ENCODE assay signal across 9 mouse cellular contexts in the genomic region with DNA sequence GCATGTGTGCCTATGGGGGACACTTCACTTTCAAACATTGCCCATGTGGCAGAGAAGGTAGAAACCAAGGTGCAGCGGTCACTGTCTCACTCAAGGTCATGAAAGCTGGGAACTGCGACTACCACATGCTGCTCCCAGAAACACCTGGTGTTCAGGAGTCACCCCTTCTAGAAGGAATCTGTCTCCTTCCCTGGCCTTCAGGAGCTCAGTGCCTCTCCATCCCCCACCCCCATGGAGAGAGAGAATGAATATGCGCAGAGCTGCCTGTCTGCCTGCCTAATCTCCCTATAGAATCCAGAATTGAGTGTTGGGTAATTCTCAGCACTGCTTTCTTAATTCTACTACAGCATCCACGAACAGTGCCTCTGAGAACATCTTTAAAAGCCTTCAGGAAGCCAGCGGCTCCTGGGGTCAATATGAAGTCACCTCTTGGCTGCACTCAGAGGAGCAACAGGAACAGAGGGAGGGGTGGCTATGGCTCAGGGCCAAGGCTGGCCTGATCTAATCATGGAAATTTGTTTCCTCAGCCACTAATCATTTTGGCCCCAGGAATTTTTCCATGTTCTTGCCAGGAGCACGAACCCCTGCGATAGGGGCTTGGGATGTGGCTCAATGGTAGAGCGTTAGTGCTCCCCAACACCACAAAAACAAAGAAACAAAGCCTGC. TPM values are rescaled to one million over a fixed set of nuclear protein-coding genes. Genes with fewer than 3 reads are reported as not detected.
DNase-seq lines count a peak whose midpoint lies in the region; ATAC-seq lines count a peak whose summit lies in the region.
"Had no signal": no experiment of that assay in that cellular context is flagged by ENCODE, and none has a peak within 500 bp of the region (broad histone marks: within the 10 kb centered on the region; RNA-seq: fewer than 3 reads in every experiment).

No protein-coding gene starts in this region.

- no peaks in the 10 kb centered on the region for H3K27me3 ChIP-seq in limb, embryonic 11.5 days (ENCODE audit: control insufficient read depth, insufficient read depth, low read length)
- no peaks in the 10 kb centered on the region for H3K27me3 ChIP-seq in limb, embryonic 10.5 days (ENCODE audit: low read depth, poor library complexity, severe bottlenecking)
- H3K27me3 ChIP-seq in stomach, embryonic 14.5 days (ENCODE audit: control insufficient read depth, insufficient read depth, low read length): no peaks in the 10 kb centered on the region
- no peaks in the 10 kb centered on the region for H3K27me3 ChIP-seq in neural tube, embryonic 15.5 days (replicated peaks)

- H3K9ac ChIP-seq in limb, embryonic 11.5 days (ENCODE audit: low read length): no peak overlapping the region
- H3K9ac ChIP-seq in stomach, embryonic 14.5 days (replicated peaks; ENCODE audit: low read depth, low read length): no peak overlapping the region
- no peak overlapping the region for H3K9ac ChIP-seq in neural tube, embryonic 15.5 days (replicated peaks)

- peaks cover 36% of the 10 kb centered on the region for H3K4me1 ChIP-seq in limb, embryonic 11.5 days (ENCODE audit: control insufficient read depth, insufficient read depth, low read length)
- peaks cover 93% of the 10 kb centered on the region for H3K4me1 ChIP-seq in limb, embryonic 10.5 days
- H3K4me1 ChIP-seq in stomach, embryonic 14.5 days (ENCODE audit: control insufficient read depth, insufficient read depth, low read length): peaks cover 67% of the 10 kb centered on the region
- no peaks in the 10 kb centered on the region for H3K4me1 ChIP-seq in neural tube, embryonic 15.5 days

- no peak for ATAC-seq in limb, embryonic 11.5 days (ENCODE audit: insufficient number of reproducible peaks, low FRiP score, low TSS enrichment, low read depth)
- ATAC-seq in stomach, embryonic 14.5 days (ENCODE audit: insufficient number of reproducible peaks, insufficient read depth, low FRiP score, low read depth): no peak
- ATAC-seq in neural tube, embryonic 15.5 days (ENCODE audit: low FRiP score): no peak

- H3K9me3 ChIP-seq in limb, embryonic 11.5 days (ENCODE audit: control insufficient read depth, low read length): no peaks in the 10 kb centered on the region
- no peaks in the 10 kb centered on the region for H3K9me3 ChIP-seq in limb, embryonic 10.5 days (replicated peaks)
- no peaks in the 10 kb centered on the region for H3K9me3 ChIP-seq in stomach, embryonic 14.5 days (ENCODE audit: control insufficient read depth, low read depth, low read length)
- no peaks in the 10 kb centered on the region for H3K9me3 ChIP-seq in neural tube, embryonic 15.5 days (replicated peaks)

- H3K4me3 ChIP-seq in limb, embryonic 11.5 days (ENCODE audit: low read depth, low read length): no peak overlapping the region
- no peak overlapping the region for H3K4me3 ChIP-seq in limb, embryonic 10.5 days
- no peak overlapping the region for H3K4me3 ChIP-seq in stomach, embryonic 14.5 days (ENCODE audit: low read depth, low read length)
- H3K4me3 ChIP-seq in neural tube, embryonic 15.5 days (replicated peaks): no peak overlapping the region

- WGBS in limb, embryonic 11.5 days: 77% methylated on average over 8 of the region's 8 CpGs
- WGBS in limb, embryonic 10.5 days: 75% methylated on average over 8 of the region's 8 CpGs
- WGBS in stomach, embryonic 14.5 days: 43% methylated on average over 8 of the region's 8 CpGs
- WGBS in neural tube, embryonic 15.5 days: 64% methylated on average over 8 of the region's 8 CpGs

- no peak overlapping the region for H3K4me2 ChIP-seq in limb, embryonic 11.5 days (ENCODE audit: low read depth, severe bottlenecking)
- H3K4me2 ChIP-seq in stomach, embryonic 14.5 days (replicated peaks; ENCODE audit: low read depth, low read length): no peak overlapping the region
- H3K4me2 ChIP-seq in neural tube, embryonic 15.5 days: no peak overlapping the region

- H3K36me3 ChIP-seq in limb, embryonic 11.5 days (ENCODE audit: control insufficient read depth, insufficient read depth, low read length): no peaks in the 10 kb centered on the region
- 0 out of 2 replicates have a peak, but pooled peaks cover 9% of the 10 kb centered on the region for H3K36me3 ChIP-seq in limb, embryonic 10.5 days
- H3K36me3 ChIP-seq in stomach, embryonic 14.5 days (ENCODE audit: control insufficient read depth, insufficient read depth, low read length): no peaks in the 10 kb centered on the region
- H3K36me3 ChIP-seq in neural tube, embryonic 15.5 days: no peaks in the 10 kb centered on the region

- H3K27ac ChIP-seq in limb, embryonic 11.5 days (replicated peaks; ENCODE audit: low read depth, low read length): peak overlapping the region; percentile 22; the same call in 1 of the 2 replicates
- H3K27ac ChIP-seq in limb, embryonic 10.5 days: no peak overlapping the region
- H3K27ac ChIP-seq in stomach, embryonic 14.5 days (ENCODE audit: low read length): peak overlapping the region; percentile 69; the same call in 1 of the 2 replicates
- H3K27ac ChIP-seq in neural tube, embryonic 15.5 days (replicated peaks): no peak overlapping the region

- no peak for DNase-seq in limb, embryonic 11.5 days (ENCODE audit: low spot score)
- DNase-seq in limb, embryonic 10.5 days (ENCODE audit: low spot score): no peak
- DNase-seq in heart, adult 18-20 months: peak; percentile 86 to 91
- DNase-seq in kidney, adult 9 months: peak; percentile 74
- no peak for DNase-seq in liver
- no peak for DNase-seq in cerebellum, adult 11-12 months

RNA-seq across cellular contexts. Expression of a gene that starts 24.7 kb away (rescaled TPM):
- 17.8 and 21.1 TPM in 2 replicates for polyA plus RNA-seq in limb, embryonic 11.5 days (2014; fragmentation: Nextera tagmentation; extraction: Ambion mirVana)
- 37.9 and 40.1 TPM in 2 replicates for polyA plus RNA-seq in limb, embryonic 10.5 days (2016; fragmentation: Nextera tagmentation; extraction: Ambion mirVana)
- 1 to 10 TPM; 1.0 to 1.4 TPM for total RNA-seq in heart, adult 18-20 months (2021)
- polyA plus RNA-seq in stomach, embryonic 14.5 days (2014; fragmentation: Nextera tagmentation; extraction: Ambion mirVana): 13.9 and 14.0 TPM in 2 replicates
- polyA plus RNA-seq in neural tube, embryonic 15.5 days (2015; fragmentation: Nextera tagmentation; extraction: Ambion mirVana): 3.4 and 4.8 TPM in 2 replicates
- total RNA-seq: liver, adult 2 months had no signal

Comparison
In these comparisons a context has a peak if more than half of its experiments do, and no peak if none do; other contexts are left out.
1. H3K27ac ChIP-seq: peak in limb, embryonic 11.5 days (single experiment) and stomach, embryonic 14.5 days (single experiment); none in limb, embryonic 10.5 days (single experiment) and neural tube, embryonic 15.5 days (single experiment).
2. DNase-seq: peak in heart, adult 18-20 months (2 of 2) and kidney, adult 9 months (single experiment); none in limb, embryonic 11.5 days (single experiment), limb, embryonic 10.5 days (single experiment), liver (single experiment) and cerebellum, adult 11-12 months (single experiment).